Mouse (Mus musculus) spleen, adult 2 months (tissue): ENCODE data around the gene Gm20388.

Experiments
- CTCF ChIP-seq: fragments of 200-500 bp; IDR thresholded peaks from 2 replicates; pipeline ENCODE4 v1.5.1; 2011; ENCODE audit warnings: mild to moderate bottlenecking, inconsistent platforms; ENCODE audit not compliant: insufficient read depth, insufficient read length, insufficient replicate concordance; ENCODE audit errors: extremely low read depth
- POLR2A ChIP-seq: fragments of 200-500 bp; IDR thresholded peaks from 2 replicates; pipeline ENCODE4 v1.6.1; 2011; ENCODE audit warnings: low read depth, low read length, inconsistent platforms

GRCm38 (mm10) chr8:120288122-120288908 is 377.7 kb downstream of the Gm20388 start:
- TF ChIP-seq CTCF = peak; percentile 36; the same call in 1 of the 2 replicates
- TF ChIP-seq POLR2A = no peak
